Mouse (Mus musculus) neural tube, embryonic 11.5 days (tissue): ENCODE measurements around the gene Rpl18. TPM values are rescaled to one million over a fixed set of nuclear protein-coding genes. Genes with fewer than 3 reads are reported as not detected.

ENCODE experiments used
- ATAC-seq: fragments of 200-750 bp; cut with Nextera tagmentation; 2 replicates; pipeline ENCODE4 v1.8.0; 2017; ENCODE audit warnings: moderate number of reproducible peaks, mild to moderate bottlenecking, moderate TSS enrichment, moderate library complexity; ENCODE audit not compliant: insufficient read depth, low FRiP score, low TSS enrichment
- DNase-seq: peaks from one replicate; pipeline ENCODE4 v3.0.0-alpha.2; 2015; ENCODE audit warnings: low spot score
- H3K27ac ChIP-seq: fragments of 300-500 bp; sonication (generic); 2 replicates; pipeline ENCODE4 v1.5.1; 2014; ENCODE audit warnings: low read depth, mild to moderate bottlenecking, low read length
- H3K27me3 ChIP-seq: fragments of 300-500 bp; sonication (generic); 2 replicates; pipeline ENCODE4 v1.6.1; 2014; ENCODE audit warnings: mild to moderate bottlenecking, low read length, mixed read lengths; ENCODE audit not compliant: control insufficient read depth, insufficient read depth
- H3K36me3 ChIP-seq: fragments of 300-500 bp; sonication (generic); 2 replicates; pipeline ENCODE4 v1.6.1; 2014; ENCODE audit warnings: mild to moderate bottlenecking, low read length, moderate library complexity, mixed read lengths; ENCODE audit not compliant: control insufficient read depth, insufficient read depth
- H3K4me1 ChIP-seq: fragments of 300-500 bp; sonication (generic); 2 replicates; pipeline ENCODE4 v1.6.1; 2014; ENCODE audit warnings: low read length, mixed read lengths; ENCODE audit not compliant: control insufficient read depth, insufficient read depth
- H3K4me2 ChIP-seq: fragments of 300-500 bp; sonication (generic); 2 replicates; pipeline ENCODE4 v1.6.1; 2014; ENCODE audit warnings: low read depth, mild to moderate bottlenecking, moderate library complexity
- H3K4me3 ChIP-seq: fragments of 300-500 bp; sonication (generic); 2 replicates; pipeline ENCODE4 v1.5.1; 2014; ENCODE audit warnings: low read depth, low read length
- H3K9ac ChIP-seq: fragments of 300-500 bp; sonication (generic); 2 replicates; pipeline ENCODE4 v1.6.1; 2014; ENCODE audit warnings: mild to moderate bottlenecking, low read length
- H3K9me3 ChIP-seq: fragments of 300-500 bp; sonication (generic); 2 replicates; pipeline ENCODE4 v1.6.1; 2016; ENCODE audit warnings: low read length; ENCODE audit not compliant: control insufficient read depth
- WGBS: fragments of 180-500 bp; shearing (Covaris S2); extraction: QIAGEN DNeasy Blood & Tissue Kit; methylation state at CpG from one replicate; pipeline ENCODE4 v1.1.7; 2014; 5-methylcytosine and 5-hydroxymethylcytosine counted together
- polyA plus RNA-seq: library from polyadenylated mRNA; unstranded; fragments of >200 nt; fragmentation: Nextera tagmentation; extraction: Ambion mirVana; gene quantifications from 2 replicates; pipeline ENCODE4 v1.2.1, GENCODE M21; 2014

Gene Rpl18
- polyA plus RNA-seq, 1 experiment from 2014 or later: 929 TPM

- Histone ChIP-seq H3K36me3 (no peaks in the 10 kb centered on the region), H3K27me3 (no peaks in the 10 kb centered on the region), H3K9ac (no peak overlapping the region), H3K4me1 (no peaks in the 10 kb centered on the region), H3K4me3 (no peak overlapping the region), H3K9me3 (no peaks in the 10 kb centered on the region), H3K4me2 (no peak overlapping the region), H3K27ac (no peak overlapping the region)
- DNase-seq: peak; percentile 38
- WGBS: 45% methylated on average over 2 of the region's 2 CpGs
- no peak for ATAC-seq
These were observed 29.1 kb downstream of the Rpl18 start for GRCm38 (mm10) chr7:45744387-45744786.

DNA sequence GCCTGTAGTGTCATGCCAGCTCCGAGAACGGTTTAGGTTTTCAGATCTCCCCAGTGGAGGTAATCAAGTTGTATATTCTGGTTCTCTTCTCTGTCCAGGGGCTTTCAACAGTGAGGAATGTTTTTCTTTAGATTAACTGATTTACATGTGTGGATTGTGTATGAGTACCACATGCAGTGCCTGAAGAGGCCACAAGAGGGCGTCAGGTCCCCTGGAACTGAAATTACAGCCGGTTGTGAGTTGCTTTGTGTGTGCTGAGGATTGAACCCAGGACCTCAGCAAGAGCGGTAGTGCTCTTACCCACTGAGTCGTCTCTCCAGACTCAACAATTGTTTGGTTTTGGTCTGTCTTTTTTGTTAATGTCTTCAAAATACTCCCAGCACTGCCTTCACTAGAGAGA, 31.3 kb downstream of the Rpl18 start:
- Histone ChIP-seq H3K27me3 (no peaks in the 10 kb centered on the region), H3K4me3 (no peak overlapping the region), H3K9me3 (no peaks in the 10 kb centered on the region), H3K27ac (no peak overlapping the region), H3K4me2 (no peak overlapping the region), H3K36me3 (no peaks in the 10 kb centered on the region), H3K4me1 (no peaks in the 10 kb centered on the region), H3K9ac (no peak overlapping the region)
- WGBS: 64% methylated on average over 6 of the region's 6 CpGs
- DNase-seq (no peak), ATAC-seq (no peak)

GRCm38 (mm10) chr7:45747450-45747849, 32.2 kb downstream of the Rpl18 start:
- H3K9me3 ChIP-seq: no peaks in the 10 kb centered on the region
- H3K4me2 ChIP-seq: no peak overlapping the region
- no peaks in the 10 kb centered on the region for H3K4me1 ChIP-seq
- no peak overlapping the region for H3K27ac ChIP-seq
- 90% methylated on average over 5 of the region's 5 CpGs for WGBS
- H3K4me3 ChIP-seq: no peak overlapping the region
- H3K27me3 ChIP-seq: no peaks in the 10 kb centered on the region
- DNase-seq (no peak), ATAC-seq (no peak)
- H3K9ac ChIP-seq: no peak overlapping the region
- H3K36me3 ChIP-seq: no peaks in the 10 kb centered on the region

DNA sequence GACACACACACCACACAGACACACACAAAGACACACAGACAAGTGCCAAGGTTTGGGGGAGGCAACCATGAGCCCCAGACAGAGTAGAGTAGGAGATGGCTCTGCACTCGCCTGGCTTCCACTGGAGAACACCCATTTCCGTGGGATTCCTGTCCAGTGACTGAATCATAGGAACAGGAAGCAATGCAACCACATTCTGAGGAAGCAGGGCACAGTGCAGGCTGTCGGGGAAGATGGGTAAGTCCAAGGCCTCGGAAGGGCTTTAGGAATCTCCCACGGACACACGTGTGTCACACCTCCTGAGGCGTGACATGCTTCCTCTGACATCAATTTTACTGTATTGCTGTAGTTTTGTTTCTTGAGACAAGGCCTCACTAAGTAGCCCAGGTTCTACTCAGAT, 32.9 kb downstream of the Rpl18 start:
- WGBS: 86% methylated on average over 7 of the region's 7 CpGs

GRCm38 (mm10) chr7:45749401-45749800, 34.1 kb downstream of the Rpl18 start:
- Histone ChIP-seq H3K9me3 (no peaks in the 10 kb centered on the region), H3K4me2 (no peak overlapping the region), H3K27ac (no peak overlapping the region), H3K36me3 (no peaks in the 10 kb centered on the region), H3K4me3 (no peak overlapping the region), H3K27me3 (no peaks in the 10 kb centered on the region), H3K9ac (no peak overlapping the region), H3K4me1 (no peaks in the 10 kb centered on the region)
- 52% methylated on average over 7 of the region's 10 CpGs for WGBS
- DNase-seq (no peak), ATAC-seq (no peak)

More for the DNA sequence above, 32.9 kb downstream of the Rpl18 start:
- DNase-seq (no peak), ATAC-seq (no peak)
- H3K27ac ChIP-seq: no peak overlapping the region
- no peak overlapping the region for H3K9ac ChIP-seq
- no peaks in the 10 kb centered on the region for H3K4me1 ChIP-seq
- no peak overlapping the region for H3K4me2 ChIP-seq
- no peak overlapping the region for H3K4me3 ChIP-seq
- no peaks in the 10 kb centered on the region for H3K36me3 ChIP-seq
- no peaks in the 10 kb centered on the region for H3K9me3 ChIP-seq
- H3K27me3 ChIP-seq: no peaks in the 10 kb centered on the region

- H3K4me3 ChIP-seq: no peak overlapping the region
- 83% methylated on average over 9 of the region's 9 CpGs for WGBS
These were observed 34.9 kb downstream of the Rpl18 start for GRCm38 (mm10) chr7:45750162-45750561.

GRCm38 (mm10) chr7:45755703-45756102, 40.4 kb downstream of the Rpl18 start:
- Histone ChIP-seq H3K4me2 (no peak overlapping the region), H3K9ac (no peak overlapping the region), H3K4me1 (peaks cover 3% of the 10 kb centered on the region), H3K27me3 (peaks cover 26% of the 10 kb centered on the region), H3K9me3 (no peaks in the 10 kb centered on the region), H3K4me3 (no peak overlapping the region), H3K36me3 (no peaks in the 10 kb centered on the region), H3K27ac (no peak overlapping the region)
- ATAC-seq (no peak), DNase-seq (no peak)
- WGBS: 55% methylated on average over 6 of the region's 6 CpGs

More at GRCm38 (mm10) chr7:45750162-45750561, 34.9 kb downstream of the Rpl18 start:
- H3K27me3 ChIP-seq: no peaks in the 10 kb centered on the region
- ATAC-seq: no peak
- H3K27ac ChIP-seq: no peak overlapping the region
- no peak overlapping the region for H3K4me2 ChIP-seq
- H3K4me1 ChIP-seq: no peaks in the 10 kb centered on the region
- DNase-seq: no peak
- H3K36me3 ChIP-seq: no peaks in the 10 kb centered on the region
- H3K9me3 ChIP-seq: no peaks in the 10 kb centered on the region
- H3K9ac ChIP-seq: no peak overlapping the region

DNA sequence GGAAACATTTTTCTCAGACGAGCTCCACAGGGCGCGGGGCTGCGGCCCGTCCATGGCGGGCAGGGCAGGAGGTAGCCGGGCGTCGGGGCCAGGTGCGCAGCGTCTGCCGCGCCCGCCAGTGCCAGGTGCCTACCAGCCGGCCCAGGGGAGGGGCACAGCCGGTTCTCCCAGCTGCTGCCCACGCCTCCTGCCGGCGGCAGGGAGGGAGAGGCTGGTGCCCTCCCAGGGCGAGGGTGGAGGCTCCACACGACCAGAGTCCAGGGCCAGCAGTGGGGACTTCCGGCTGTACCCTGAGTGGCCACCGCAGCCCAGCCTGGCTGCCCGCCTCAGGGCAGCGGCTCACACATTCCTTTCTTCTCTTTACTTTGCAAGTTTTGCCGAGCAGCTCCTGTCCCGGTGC, 44.1 kb downstream of the Rpl18 start:
- H3K4me3 ChIP-seq: no peak overlapping the region; the same call in 1 of the 2 replicates
- peak overlapping the region; percentile 27 for H3K4me2 ChIP-seq
- peaks cover 3% of the 10 kb centered on the region for H3K4me1 ChIP-seq
- WGBS: 2% methylated on average over 24 of the region's 27 CpGs
- no peak for DNase-seq
- H3K36me3 ChIP-seq: no peaks in the 10 kb centered on the region
- H3K27me3 ChIP-seq: peaks cover 26% of the 10 kb centered on the region
- H3K9ac ChIP-seq: no peak overlapping the region
- no peaks in the 10 kb centered on the region for H3K9me3 ChIP-seq
- H3K27ac ChIP-seq: no peak overlapping the region
- no peak for ATAC-seq

- no peak overlapping the region for H3K27ac ChIP-seq
- ATAC-seq (no peak), DNase-seq (no peak)
- no peaks in the 10 kb centered on the region for H3K9me3 ChIP-seq
- no peak overlapping the region for H3K9ac ChIP-seq
- peaks cover 3% of the 10 kb centered on the region for H3K4me1 ChIP-seq
- no peak overlapping the region for H3K4me2 ChIP-seq
- H3K4me3 ChIP-seq: no peak overlapping the region
- 66% methylated on average over 5 of the region's 5 CpGs for WGBS
- H3K27me3 ChIP-seq: peaks cover 26% of the 10 kb centered on the region
- no peaks in the 10 kb centered on the region for H3K36me3 ChIP-seq
These were observed 44.9 kb downstream of the Rpl18 start for GRCm38 (mm10) chr7:45760151-45760550.
